Mouse (Mus musculus): ENCODE measurements at regions not wholly inside any gene's neighbourhood (a gene's known extent, or its start where the extent isn't known, plus 50 kb on each side); places are given as distances from the start of the nearest gene placed in this dataset.

GRCm38 (mm10) chr6:15501063-15501462 is 219.4 kb upstream of the Mdfic start:
- DNase-seq, result no peak

DNA sequence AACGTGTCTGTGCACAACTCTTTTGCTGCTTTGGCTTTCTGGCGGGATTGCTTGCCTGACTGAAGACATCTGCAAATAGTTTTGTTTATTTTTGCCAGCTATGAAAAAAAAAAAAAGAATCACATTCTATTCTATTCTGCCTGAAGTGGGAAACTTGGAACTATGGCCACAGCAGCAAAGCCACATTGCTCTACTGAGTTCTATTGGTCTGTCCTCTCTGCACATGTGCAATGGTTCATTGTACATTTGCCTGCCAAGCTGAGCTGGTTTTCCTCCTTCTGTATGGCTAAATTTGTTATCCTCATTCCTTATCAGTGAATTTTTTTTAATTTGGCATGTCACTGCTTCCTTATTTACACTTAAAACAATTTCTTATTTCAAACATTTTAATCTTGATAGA is 211.1 kb upstream of the Mdfic start:
- DNase-seq, result no peak

- DNase-seq, result no peak
Measured at GRCm38 (mm10) chr6:15537279-15537678, 183.2 kb upstream of the Mdfic start.

DNA sequence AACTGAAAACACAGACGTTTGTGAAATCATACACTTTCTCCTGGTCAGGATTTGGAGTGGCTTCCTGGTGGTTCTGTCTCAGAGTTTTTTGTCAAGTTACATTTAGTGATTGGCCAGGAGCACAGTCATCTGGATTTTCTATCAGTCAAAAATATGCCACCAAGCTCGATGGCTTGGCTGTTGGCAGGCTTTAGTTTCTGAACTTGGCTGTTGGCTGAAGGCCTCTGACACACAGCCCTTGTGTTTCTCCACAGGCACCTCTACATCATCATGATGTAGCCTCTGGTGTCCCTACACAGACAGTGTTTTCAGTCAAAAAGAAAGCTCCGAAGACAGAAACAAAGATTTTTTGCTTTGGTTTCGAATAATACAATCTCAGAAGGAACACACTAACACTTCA is 178.5 kb upstream of the Mdfic start:
- DNase-seq, result no peak

DNA sequence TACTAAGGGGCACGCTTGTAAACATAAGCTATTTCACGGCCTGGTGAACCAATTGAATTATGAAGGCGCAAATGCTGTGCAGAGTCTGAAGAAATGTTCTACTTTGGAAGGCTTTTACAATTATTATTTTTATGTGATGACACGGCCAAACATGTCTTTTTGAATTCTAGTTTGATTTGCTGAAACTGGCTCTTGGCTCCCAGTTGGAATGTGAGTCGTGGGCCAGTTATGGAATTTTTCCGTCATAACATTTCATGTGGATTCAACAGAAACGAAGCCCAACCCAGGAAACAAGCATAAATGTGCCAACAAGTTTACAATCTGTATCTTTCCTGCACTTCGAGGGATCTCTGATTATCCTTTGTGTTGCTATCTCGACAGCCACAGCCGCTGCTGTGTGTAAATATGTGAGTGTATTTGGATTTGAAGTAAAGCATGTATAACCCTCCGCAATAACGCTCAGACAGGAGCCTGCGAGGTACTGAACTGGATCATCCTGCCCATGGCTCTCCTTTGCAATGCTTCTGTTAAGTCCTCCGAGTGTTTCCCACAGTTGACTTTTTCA is 176.9 kb upstream of the Mdfic start:
- peak; percentile 25 for DNase-seq

DNA sequence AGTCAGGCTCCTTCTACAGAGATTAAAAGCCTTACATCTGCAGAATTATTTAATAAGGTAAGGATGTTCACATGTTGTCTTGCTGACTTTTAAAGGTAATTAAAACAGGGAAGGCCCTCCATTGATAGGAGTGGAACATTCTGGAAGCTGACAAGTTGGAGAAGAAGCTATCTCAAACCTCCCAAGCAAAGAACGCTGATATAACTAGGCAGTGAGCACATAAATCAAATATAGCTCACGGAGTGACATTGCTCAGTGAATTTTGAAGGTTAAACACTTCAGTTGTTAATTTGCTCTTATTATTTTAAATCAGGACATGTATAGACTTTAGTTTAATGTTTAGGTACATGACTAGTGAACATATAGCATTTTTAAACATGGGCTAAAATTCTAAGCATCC is 171.6 kb upstream of the Mdfic start:
- DNase-seq, result no peak

DNA sequence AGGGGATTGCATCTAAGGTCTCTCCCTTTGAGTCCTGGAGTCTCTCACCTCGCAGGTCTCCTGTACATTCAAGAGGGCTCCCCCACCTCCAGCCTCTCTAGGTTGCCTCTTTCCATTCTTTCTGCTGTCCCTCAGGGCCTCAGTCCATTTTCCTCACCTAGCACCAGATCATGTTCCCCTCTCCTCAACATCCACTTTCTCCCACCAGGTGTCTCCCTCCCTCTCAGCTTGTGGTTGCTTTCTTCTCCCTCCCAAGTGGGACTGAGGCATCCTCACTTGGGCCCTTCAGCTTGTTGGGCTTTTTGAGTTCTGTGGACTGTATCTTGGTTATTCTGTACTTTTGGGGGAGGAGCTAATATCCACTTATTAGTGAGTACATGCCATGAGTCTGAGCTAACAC is 127.7 kb upstream of the Mdfic start:
- DNase-seq, result no peak

DNA sequence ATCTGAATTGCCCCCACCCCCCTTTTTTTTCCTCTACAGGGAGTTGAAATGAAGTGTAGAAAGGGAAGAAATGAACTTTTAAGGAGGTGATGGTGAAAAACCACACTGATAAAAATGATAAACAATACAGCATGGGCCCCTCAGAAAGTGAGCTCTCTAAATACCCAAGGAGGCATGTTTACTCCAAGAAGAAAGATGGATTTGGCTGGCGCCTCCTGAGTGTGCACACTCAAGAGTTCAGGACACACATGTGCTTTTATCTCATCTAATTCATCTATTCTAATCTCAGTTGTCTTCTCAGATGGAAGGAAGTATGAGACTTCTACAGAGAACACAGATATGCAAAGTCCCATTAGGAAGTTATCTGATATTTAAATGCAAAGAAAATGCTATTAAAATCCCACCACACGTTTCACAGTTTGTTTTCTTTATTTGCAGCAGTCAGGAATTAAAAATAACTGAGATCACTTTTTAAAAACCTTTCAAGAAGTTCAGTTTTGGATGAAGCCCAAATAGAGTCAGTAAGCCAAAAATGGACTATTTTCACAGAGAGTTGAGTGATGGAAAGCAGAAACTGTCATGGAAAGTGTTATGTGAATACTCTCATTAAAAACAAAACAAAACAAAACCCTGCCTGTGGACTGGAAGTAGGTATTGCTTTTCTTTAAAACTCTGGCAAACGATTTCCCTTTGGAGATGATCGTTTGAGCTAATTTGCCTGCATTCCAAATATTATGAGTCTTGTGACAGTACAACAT is 123.1 kb upstream of the Mdfic start:
- DNase-seq, result no peak

DNA sequence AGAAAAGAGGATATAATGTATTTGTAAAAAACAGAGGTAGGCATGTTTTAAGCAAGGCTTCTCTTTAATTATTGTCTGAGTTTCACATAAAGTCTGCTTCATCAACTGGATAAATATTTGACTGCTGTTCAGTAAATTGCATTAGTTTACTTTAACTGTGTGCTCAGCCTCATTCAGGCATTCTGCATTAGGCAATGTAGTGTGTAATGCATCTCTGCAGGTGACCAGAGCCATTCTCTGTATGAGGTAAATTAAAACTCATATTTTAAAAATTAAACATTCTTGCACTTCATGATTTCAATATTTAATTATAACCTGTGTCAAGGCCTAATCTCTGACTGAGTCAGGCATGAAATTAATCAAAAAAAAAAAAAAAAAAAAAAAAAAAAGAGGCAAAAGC is 110.3 kb upstream of the Mdfic start:
- DNase-seq, result no peak

- no peak for DNase-seq
Measured at GRCm38 (mm10) chr6:15625910-15626564, 94.4 kb upstream of the Mdfic start.

GRCm38 (mm10) chr6:15638548-15638947 is 81.9 kb upstream of the Mdfic start:
- no peak for DNase-seq

- DNase-seq, result no peak
Measured at GRCm38 (mm10) chr6:15639378-15639777, 81.1 kb upstream of the Mdfic start.

DNA sequence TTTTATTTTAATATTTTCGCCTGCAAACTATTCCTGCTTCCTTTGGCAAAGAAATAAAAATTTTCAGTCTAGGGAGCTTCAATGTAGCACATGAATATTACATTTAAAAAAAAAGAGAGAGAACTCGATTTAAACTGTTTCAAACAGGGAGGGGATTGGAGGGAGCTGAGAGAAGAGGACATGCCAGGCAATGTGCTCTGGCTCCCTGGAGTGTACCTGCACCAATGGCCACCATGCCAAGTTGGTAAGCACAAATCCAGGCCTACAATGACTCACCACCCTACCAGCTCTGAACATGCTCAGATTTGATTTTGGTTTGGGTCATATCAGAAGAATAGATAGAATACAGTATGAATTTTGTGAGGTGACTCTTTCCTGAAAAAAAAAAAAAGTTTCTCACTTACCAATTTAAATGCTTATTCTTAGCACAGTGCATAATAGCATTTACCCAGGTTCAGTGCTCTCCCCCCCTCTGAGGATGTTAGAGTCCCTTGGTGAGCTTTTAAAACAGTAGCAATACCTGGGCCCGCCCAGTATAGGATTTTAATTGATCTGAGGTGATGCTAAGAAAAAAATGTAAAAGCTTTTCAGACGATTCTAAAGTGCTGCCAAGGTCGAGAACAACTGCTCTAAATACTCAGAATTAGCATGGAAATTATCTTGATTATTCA is 80.5 kb upstream of the Mdfic start:
- no peak for DNase-seq

- DNase-seq, result no peak
Measured at GRCm38 (mm10) chr6:15644311-15644710, 76.2 kb upstream of the Mdfic start.

- no peak for DNase-seq
Measured at GRCm38 (mm10) chr6:15647499-15647898, 73.0 kb upstream of the Mdfic start.

Data from kidney, postnatal 10 days (tissue).